Mouse (Mus musculus) liver, embryonic 12.5 days (tissue): Measurements from ENCODE around the gene Stk10. TPM values are rescaled to one million over a fixed set of nuclear protein-coding genes. Genes with fewer than 3 reads are reported as not detected.

Experiments used
- ATAC-seq: fragments of 200-750 bp; cut with Nextera tagmentation; 2 replicates; pipeline ENCODE4 v1.8.0; 2017; ENCODE audit warnings: moderate number of reproducible peaks, mild to moderate bottlenecking, moderate library complexity
- H3K27ac ChIP-seq: fragments of 300-500 bp; sonication (generic); 2 replicates; pipeline ENCODE4 v1.5.1; 2016; ENCODE audit warnings: mild to moderate bottlenecking
- H3K27me3 ChIP-seq: fragments of 300-500 bp; sonication (generic); replicated peaks from 2 replicates; pipeline ENCODE4 v1.6.1; 2016; ENCODE audit warnings: mild to moderate bottlenecking, moderate library complexity
- H3K36me3 ChIP-seq: fragments of 300-500 bp; sonication (generic); 2 replicates; pipeline ENCODE4 v1.6.1; 2016; ENCODE audit warnings: mild to moderate bottlenecking, moderate library complexity
- H3K4me1 ChIP-seq: fragments of 300-500 bp; sonication (generic); 2 replicates; pipeline ENCODE4 v1.6.1; 2016
- H3K4me2 ChIP-seq: fragments of 300-500 bp; sonication (generic); 2 replicates; pipeline ENCODE4 v1.6.1; 2016; ENCODE audit warnings: mild to moderate bottlenecking, moderate library complexity
- H3K4me3 ChIP-seq: fragments of 300-500 bp; sonication (generic); 2 replicates; pipeline ENCODE4 v1.5.1; 2016; ENCODE audit warnings: mild to moderate bottlenecking, moderate library complexity
- H3K9ac ChIP-seq: fragments of 300-500 bp; sonication (generic); 2 replicates; pipeline ENCODE4 v1.6.1; 2016; ENCODE audit warnings: mild to moderate bottlenecking, moderate library complexity
- H3K9me3 ChIP-seq: fragments of 300-500 bp; sonication (generic); replicated peaks from 2 replicates; pipeline ENCODE4 v1.6.1; 2016; ENCODE audit warnings: mild to moderate bottlenecking, moderate library complexity
- WGBS: fragments of 180-500 bp; shearing (Covaris S2); methylation state at CpG from one replicate; pipeline ENCODE4 v1.1.7; 2016; ENCODE audit not compliant: insufficient replicate concordance; 5-methylcytosine and 5-hydroxymethylcytosine counted together
- polyA plus RNA-seq: library from polyadenylated mRNA; unstranded; fragments of >200 nt; fragmentation: Nextera tagmentation; extraction: Ambion mirVana; gene quantifications from 2 replicates; pipeline ENCODE4 v1.2.1, GENCODE M21; 2016

The Stk10 gene
- polyA plus RNA-seq = 5.7 and 6.0 TPM in 2 replicates

GRCm38 (mm10) chr11:32532765-32533481 lies at the start of gene Stk10:
TSS of gene Stk10 (plus strand) at chr11:32533305.
- H3K27ac ChIP-seq = peak within 1 kb of the TSS; percentile 76
- H3K27me3 ChIP-seq = 0 out of 2 replicates have a peak, but pooled peaks cover 4% of the 10 kb centered on the region
- under 1% methylated on average over 79 of the region's 82 CpGs for WGBS
- H3K4me1 ChIP-seq = peaks cover 64% of the 10 kb centered on the region
- ATAC-seq = peak; percentile 96
- H3K36me3 ChIP-seq = peaks cover 3% of the 10 kb centered on the region; the same call in 1 of the 2 replicates
- H3K9ac ChIP-seq = peak within 1 kb of the TSS; percentile 85
- no peaks in the 10 kb centered on the region for H3K9me3 ChIP-seq
- peak within 1 kb of the TSS; percentile 99 for H3K4me2 ChIP-seq
- H3K4me3 ChIP-seq = peak within 1 kb of the TSS; percentile 77

- no peaks in the 10 kb centered on the region for H3K36me3 ChIP-seq
- no peak overlapping the region for H3K9ac ChIP-seq
- no peak for ATAC-seq
- no peaks in the 10 kb centered on the region for H3K9me3 ChIP-seq
- H3K4me3 ChIP-seq = no peak overlapping the region
- WGBS = 48% methylated on average over 3 of the region's 3 CpGs
- no peak overlapping the region for H3K27ac ChIP-seq
- H3K27me3 ChIP-seq = no peaks in the 10 kb centered on the region
- H3K4me2 ChIP-seq = no peak overlapping the region
- H3K4me1 ChIP-seq = peaks cover 13% of the 10 kb centered on the region
Observed at GRCm38 (mm10) chr11:32485290-32485689, 47.8 kb upstream of the Stk10 start.

GRCm38 (mm10) chr11:32486621-32487020 lies 46.5 kb upstream of the Stk10 start:
- Histone ChIP-seq H3K9ac (no peak overlapping the region), H3K36me3 (no peaks in the 10 kb centered on the region)

GRCm38 (mm10) chr11:32487501-32487900 lies 45.6 kb upstream of the Stk10 start:
- Histone ChIP-seq H3K9me3 (no peaks in the 10 kb centered on the region), H3K36me3 (no peaks in the 10 kb centered on the region), H3K27ac (no peak overlapping the region), H3K9ac (no peak overlapping the region), H3K27me3 (no peaks in the 10 kb centered on the region), H3K4me2 (no peak overlapping the region), H3K4me3 (no peak overlapping the region), H3K4me1 (peaks cover 13% of the 10 kb centered on the region)
- no peak for ATAC-seq
- 75% methylated on average over 3 of the region's 3 CpGs for WGBS

More at GRCm38 (mm10) chr11:32486621-32487020, 46.5 kb upstream of the Stk10 start:
- ATAC-seq = no peak
- 53% methylated on average over 3 of the region's 3 CpGs for WGBS
- Histone ChIP-seq H3K4me3 (no peak overlapping the region), H3K27me3 (no peaks in the 10 kb centered on the region), H3K4me1 (peaks cover 13% of the 10 kb centered on the region), H3K4me2 (no peak overlapping the region), H3K9me3 (no peaks in the 10 kb centered on the region), H3K27ac (no peak overlapping the region)

GRCm38 (mm10) chr11:32488344-32488743 lies 44.8 kb upstream of the Stk10 start:
- H3K27me3 ChIP-seq = no peaks in the 10 kb centered on the region
- H3K4me2 ChIP-seq = no peak overlapping the region
- no peaks in the 10 kb centered on the region for H3K9me3 ChIP-seq
- peaks cover 15% of the 10 kb centered on the region for H3K4me1 ChIP-seq
- no peak overlapping the region for H3K4me3 ChIP-seq
- H3K27ac ChIP-seq = no peak overlapping the region
- ATAC-seq = no peak
- H3K9ac ChIP-seq = no peak overlapping the region
- H3K36me3 ChIP-seq = no peaks in the 10 kb centered on the region

- H3K9me3 ChIP-seq = no peaks in the 10 kb centered on the region
- no peaks in the 10 kb centered on the region for H3K36me3 ChIP-seq
- H3K4me2 ChIP-seq = no peak overlapping the region
- H3K9ac ChIP-seq = no peak overlapping the region
- no peaks in the 10 kb centered on the region for H3K27me3 ChIP-seq
- no peak overlapping the region for H3K27ac ChIP-seq
- ATAC-seq = no peak
- no peak overlapping the region for H3K4me3 ChIP-seq
- H3K4me1 ChIP-seq = peaks cover 19% of the 10 kb centered on the region
- WGBS = 67% methylated on average over 5 of the region's 5 CpGs
Observed at GRCm38 (mm10) chr11:32488808-32489670, 44.1 kb upstream of the Stk10 start.

GRCm38 (mm10) chr11:32491079-32491478 lies 42.0 kb upstream of the Stk10 start:
- Histone ChIP-seq H3K9me3 (no peaks in the 10 kb centered on the region), H3K9ac (no peak overlapping the region), H3K27ac (no peak overlapping the region), H3K4me3 (no peak overlapping the region), H3K4me2 (no peak overlapping the region), H3K27me3 (no peaks in the 10 kb centered on the region), H3K4me1 (peaks cover 19% of the 10 kb centered on the region), H3K36me3 (no peaks in the 10 kb centered on the region)
- ATAC-seq = no peak
- 87% methylated on average over 2 of the region's 2 CpGs for WGBS

- H3K27ac ChIP-seq = no peak overlapping the region
- peaks cover 19% of the 10 kb centered on the region for H3K4me1 ChIP-seq
- no peaks in the 10 kb centered on the region for H3K9me3 ChIP-seq
- H3K36me3 ChIP-seq = no peaks in the 10 kb centered on the region
- no peak overlapping the region for H3K9ac ChIP-seq
- H3K4me2 ChIP-seq = no peak overlapping the region
- no peak for ATAC-seq
- no peak overlapping the region for H3K4me3 ChIP-seq
- no peaks in the 10 kb centered on the region for H3K27me3 ChIP-seq
Observed at GRCm38 (mm10) chr11:32493312-32493711, 39.8 kb upstream of the Stk10 start.

- 65% methylated on average over 2 of the region's 2 CpGs for WGBS
- no peak overlapping the region for H3K27ac ChIP-seq
- no peak overlapping the region for H3K4me2 ChIP-seq
- H3K4me1 ChIP-seq = peaks cover 6% of the 10 kb centered on the region; the same call in 1 of the 2 replicates
- no peak overlapping the region for H3K4me3 ChIP-seq
- no peaks in the 10 kb centered on the region for H3K9me3 ChIP-seq
- H3K27me3 ChIP-seq = no peaks in the 10 kb centered on the region
- no peaks in the 10 kb centered on the region for H3K36me3 ChIP-seq
- no peak for ATAC-seq
- no peak overlapping the region for H3K9ac ChIP-seq
Observed at GRCm38 (mm10) chr11:32495283-32495682, 37.8 kb upstream of the Stk10 start.

GRCm38 (mm10) chr11:32498757-32499535 lies 34.2 kb upstream of the Stk10 start:
- ATAC-seq = no peak
- H3K36me3 ChIP-seq = no peaks in the 10 kb centered on the region
- no peak overlapping the region for H3K4me2 ChIP-seq
- no peak overlapping the region for H3K4me3 ChIP-seq
- no peaks in the 10 kb centered on the region for H3K9me3 ChIP-seq
- no peak overlapping the region for H3K9ac ChIP-seq
- no peak overlapping the region for H3K27ac ChIP-seq
- 80% methylated on average over 7 of the region's 7 CpGs for WGBS
- H3K4me1 ChIP-seq = no peaks in the 10 kb centered on the region
- H3K27me3 ChIP-seq = no peaks in the 10 kb centered on the region

GRCm38 (mm10) chr11:32499931-32500330 lies 33.2 kb upstream of the Stk10 start:
- H3K4me1 ChIP-seq = no peaks in the 10 kb centered on the region; the same call in 1 of the 2 replicates
- H3K27me3 ChIP-seq = no peaks in the 10 kb centered on the region
- no peak overlapping the region for H3K4me2 ChIP-seq
- no peaks in the 10 kb centered on the region for H3K36me3 ChIP-seq
- no peak overlapping the region for H3K4me3 ChIP-seq
- H3K9ac ChIP-seq = no peak overlapping the region
- WGBS = 76% methylated on average over 4 of the region's 4 CpGs
- no peak overlapping the region for H3K27ac ChIP-seq
- no peak for ATAC-seq
- H3K9me3 ChIP-seq = no peaks in the 10 kb centered on the region

GRCm38 (mm10) chr11:32503711-32504110 lies 29.4 kb upstream of the Stk10 start:
- no peak for ATAC-seq
- 79% methylated on average over 2 of the region's 2 CpGs for WGBS
- Histone ChIP-seq H3K36me3 (no peaks in the 10 kb centered on the region), H3K9ac (no peak overlapping the region), H3K4me2 (no peak overlapping the region), H3K4me3 (no peak overlapping the region), H3K27ac (no peak overlapping the region), H3K9me3 (no peaks in the 10 kb centered on the region), H3K27me3 (no peaks in the 10 kb centered on the region), H3K4me1 (no peaks in the 10 kb centered on the region; the same call in 1 of the 2 replicates)
